Mouse (Mus musculus) liver, postnatal 0 days (tissue): ENCODE measurements around the gene Spata5. TPM values are rescaled to one million over a fixed set of nuclear protein-coding genes. Genes with fewer than 3 reads are reported as not detected.
A peak's percentile ranks its signal among the peaks of the same experiment; 100 is the strongest.

Source experiments
- ATAC-seq: fragments of 200-750 bp; cut with Nextera tagmentation; 2 replicates; pipeline ENCODE4 v1.8.0; 2017; ENCODE audit warnings: mild to moderate bottlenecking, moderate library complexity
- DNase-seq: peaks from one replicate; pipeline ENCODE4 v3.0.0-alpha.2; 2016
- H3K27ac ChIP-seq: fragments of 300-500 bp; sonication (generic); 2 replicates; pipeline ENCODE4 v1.5.1; 2014; ENCODE audit warnings: antibody characterized with exemption, moderate library complexity, mild to moderate bottlenecking, low read depth
- H3K27me3 ChIP-seq: fragments of 300-500 bp; sonication (generic); 2 replicates; pipeline ENCODE4 v1.6.1; 2014; ENCODE audit warnings: low read length, control low read depth, mixed read lengths; ENCODE audit not compliant: insufficient read depth
- H3K36me3 ChIP-seq: fragments of 300-500 bp; sonication (generic); replicated peaks from 2 replicates; pipeline ENCODE4 v1.6.1; 2014; ENCODE audit warnings: mild to moderate bottlenecking, control low read depth, low read length, moderate library complexity, mixed read lengths; ENCODE audit not compliant: insufficient read depth
- H3K4me1 ChIP-seq: fragments of 300-500 bp; sonication (generic); 2 replicates; pipeline ENCODE4 v1.6.1; 2014; ENCODE audit warnings: antibody characterized with exemption, mild to moderate bottlenecking, control low read depth; ENCODE audit not compliant: insufficient read depth
- H3K4me2 ChIP-seq: fragments of 300-500 bp; sonication (generic); 2 replicates; pipeline ENCODE4 v1.6.1; 2014; ENCODE audit warnings: low read depth, mild to moderate bottlenecking, low read length, moderate library complexity, mixed read lengths
- H3K4me3 ChIP-seq: fragments of 300-500 bp; sonication (generic); 2 replicates; pipeline ENCODE4 v1.5.1; 2014; ENCODE audit warnings: low read depth, low read length
- H3K9ac ChIP-seq: fragments of 300-500 bp; sonication (generic); replicated peaks from 2 replicates; pipeline ENCODE4 v1.6.1; 2014; ENCODE audit warnings: mild to moderate bottlenecking, moderate library complexity
- H3K9me3 ChIP-seq: fragments of 300-500 bp; sonication (generic); 2 replicates; pipeline ENCODE4 v1.6.1; 2016; ENCODE audit warnings: mild to moderate bottlenecking, control low read depth, low read length, mixed read lengths
- CTCF ChIP-seq: sonication (generic); IDR thresholded peaks from 2 replicates; pipeline ENCODE4 v1.5.1; 2016; ENCODE audit warnings: antibody characterized with exemption, low read depth
- EP300 ChIP-seq: IDR thresholded peaks from 2 replicates; pipeline ENCODE4 v1.6.1; 2016; ENCODE audit warnings: antibody characterized with exemption, low read depth, mild to moderate bottlenecking
- WGBS: fragments of 180-500 bp; shearing (Covaris S2); extraction: QIAGEN DNeasy Blood & Tissue Kit; methylation state at CpG from one replicate; pipeline ENCODE4 v1.1.7; 2014; ENCODE audit not compliant: insufficient replicate concordance; 5-methylcytosine and 5-hydroxymethylcytosine counted together
- polyA plus RNA-seq: library from polyadenylated mRNA; unstranded; fragments of >200 nt; fragmentation: Nextera tagmentation; extraction: Ambion mirVana; gene quantifications from 2 replicates; pipeline ENCODE4 v1.2.1, GENCODE M21; 2015

Spata5 gene
- polyA plus RNA-seq, 1 experiment from 2014 or later = 13.8 TPM

GRCm38 (mm10) chr3:37602356-37602755 lies 182.7 kb downstream of the Spata5 start:
- no peaks in the 10 kb centered on the region for H3K36me3 ChIP-seq
- 0 out of 2 replicates have a peak, but pooled peaks cover 3% of the 10 kb centered on the region for H3K9me3 ChIP-seq
- ATAC-seq = no peak
- WGBS = 96% methylated on average over 9 of the region's 9 CpGs
- no peaks in the 10 kb centered on the region for H3K27me3 ChIP-seq
- H3K4me1 ChIP-seq = peaks cover 3% of the 10 kb centered on the region; the same call in 1 of the 2 replicates
- no peak for DNase-seq
- H3K27ac ChIP-seq = no peak overlapping the region
- no peak overlapping the region for H3K9ac ChIP-seq
- no peak overlapping the region for H3K4me3 ChIP-seq
- TF ChIP-seq CTCF = no peak
- no peak for TF ChIP-seq EP300
- no peak overlapping the region for H3K4me2 ChIP-seq

GRCm38 (mm10) chr3:37602890-37603289 lies 183.2 kb downstream of the Spata5 start:
- 71% methylated on average over 7 of the region's 7 CpGs for WGBS

GRCm38 (mm10) chr3:37603541-37603940 lies 183.8 kb downstream of the Spata5 start:
- no peak for TF ChIP-seq CTCF
- no peak for TF ChIP-seq EP300
- Histone ChIP-seq H3K9me3 (0 out of 2 replicates have a peak, but pooled peaks cover 3% of the 10 kb centered on the region), H3K27ac (no peak overlapping the region), H3K4me2 (no peak overlapping the region), H3K9ac (no peak overlapping the region), H3K36me3 (no peaks in the 10 kb centered on the region), H3K4me3 (no peak overlapping the region), H3K27me3 (no peaks in the 10 kb centered on the region), H3K4me1 (no peaks in the 10 kb centered on the region)
- DNase-seq (no peak), ATAC-seq (no peak)
- 23% methylated on average over 3 of the region's 3 CpGs for WGBS

More at GRCm38 (mm10) chr3:37602890-37603289, 183.2 kb downstream of the Spata5 start:
- Histone ChIP-seq H3K4me1 (no peaks in the 10 kb centered on the region), H3K4me2 (no peak overlapping the region), H3K4me3 (no peak overlapping the region), H3K9ac (no peak overlapping the region), H3K9me3 (0 out of 2 replicates have a peak, but pooled peaks cover 3% of the 10 kb centered on the region), H3K36me3 (no peaks in the 10 kb centered on the region), H3K27me3 (no peaks in the 10 kb centered on the region), H3K27ac (no peak overlapping the region)
- ATAC-seq (peak; percentile 60), DNase-seq (no peak)
- TF ChIP-seq EP300 (0 out of 2 replicates have a peak, but pooled peaks have one; percentile 33), CTCF (no peak)

GRCm38 (mm10) chr3:37604976-37605875 lies 185.5 kb downstream of the Spata5 start:
- no peak overlapping the region for H3K4me3 ChIP-seq
- H3K36me3 ChIP-seq = no peaks in the 10 kb centered on the region
- DNase-seq = no peak
- H3K4me2 ChIP-seq = no peak overlapping the region
- 64% methylated on average over 13 of the region's 13 CpGs for WGBS
- H3K27me3 ChIP-seq = no peaks in the 10 kb centered on the region
- H3K4me1 ChIP-seq = no peaks in the 10 kb centered on the region
- H3K27ac ChIP-seq = no peak overlapping the region
- TF ChIP-seq EP300 (no peak), CTCF (no peak)
- no peak overlapping the region for H3K9ac ChIP-seq
- no peak for ATAC-seq
- 0 out of 2 replicates have a peak, but pooled peaks cover 3% of the 10 kb centered on the region for H3K9me3 ChIP-seq

GRCm38 (mm10) chr3:37605876-37606238 lies 186.2 kb downstream of the Spata5 start:
- DNase-seq (no peak), ATAC-seq (no peak)

GRCm38 (mm10) chr3:37608926-37609325 lies 189.2 kb downstream of the Spata5 start:
- Histone ChIP-seq H3K27me3 (no peaks in the 10 kb centered on the region), H3K36me3 (no peaks in the 10 kb centered on the region), H3K4me1 (no peaks in the 10 kb centered on the region), H3K4me3 (no peak overlapping the region), H3K9ac (no peak overlapping the region), H3K9me3 (0 out of 2 replicates have a peak, but pooled peaks cover 3% of the 10 kb centered on the region), H3K27ac (no peak overlapping the region), H3K4me2 (no peak overlapping the region)
- peak; percentile 52 for TF ChIP-seq CTCF
- no peak for TF ChIP-seq EP300
- no peak for DNase-seq
- ATAC-seq = no peak
- WGBS = 79% methylated on average over 4 of the region's 4 CpGs

More at GRCm38 (mm10) chr3:37605876-37606238, 186.2 kb downstream of the Spata5 start:
- Histone ChIP-seq H3K27me3 (no peaks in the 10 kb centered on the region), H3K9me3 (0 out of 2 replicates have a peak, but pooled peaks cover 3% of the 10 kb centered on the region), H3K36me3 (no peaks in the 10 kb centered on the region), H3K27ac (no peak overlapping the region), H3K4me1 (no peaks in the 10 kb centered on the region), H3K4me3 (no peak overlapping the region), H3K4me2 (no peak overlapping the region), H3K9ac (no peak overlapping the region)
- TF ChIP-seq CTCF (no peak), EP300 (no peak)
- 67% methylated on average over 10 of the region's 10 CpGs for WGBS
